Mouse (Mus musculus) ovary, postnatal 14 days (tissue): ENCODE measurements around the gene Mrpl20.
"Not testable (repeated sequence)": the region's sequence is repeated elsewhere in the genome, so short reads cannot be mapped to it uniquely, and the experiment has no call there.

Experiments
- DNase-seq: peaks from one replicate; pipeline ENCODE4 v3.0.0; 2022; ENCODE audit warnings: low spot score

Mrpl20 gene

GRCm38 (mm10) chr4:155783486-155784080 lies 19.1 kb upstream of the Mrpl20 start:
- DNase-seq = no peak

- peak; percentile 76 for DNase-seq
Observed at GRCm38 (mm10) chr4:155784081-155784701, 18.5 kb upstream of the Mrpl20 start.

- no peak for DNase-seq
Observed at GRCm38 (mm10) chr4:155785246-155785645, 17.4 kb upstream of the Mrpl20 start.

GRCm38 (mm10) chr4:155785819-155786218 lies 16.9 kb upstream of the Mrpl20 start, which contains the start of gene Tmem88b:
Gene Tmem88b, minus strand, starts transcription at chr4:155785874.
- DNase-seq = no peak

GRCm38 (mm10) chr4:155788300-155788699 lies 14.4 kb upstream of the Mrpl20 start:
- no peak for DNase-seq

GRCm38 (mm10) chr4:155788833-155789232 lies 13.8 kb upstream of the Mrpl20 start:
- not testable (repeated sequence) for DNase-seq

GRCm38 (mm10) chr4:155790021-155790489 lies 12.6 kb upstream of the Mrpl20 start, which contains the start of gene Ankrd65:
Gene Ankrd65, plus strand, starts transcription at chr4:155790439.
- no peak for DNase-seq

- DNase-seq = no peak
Observed at GRCm38 (mm10) chr4:155790650-155791161, 12.0 kb upstream of the Mrpl20 start.

GRCm38 (mm10) chr4:155791240-155791933 lies 11.3 kb upstream of the Mrpl20 start:
- DNase-seq = no peak

GRCm38 (mm10) chr4:155793730-155794129 lies 8.9 kb upstream of the Mrpl20 start:
- no peak for DNase-seq

GRCm38 (mm10) chr4:155802075-155802474 lies 603 bp upstream of the Mrpl20 start:
- no peak for DNase-seq

GRCm38 (mm10) chr4:155803340-155804041 lies 813 bp downstream of the Mrpl20 start:
- DNase-seq = peak; percentile 98

GRCm38 (mm10) chr4:155807841-155808240 lies 5.2 kb downstream of the Mrpl20 start:
- DNase-seq = no peak

GRCm38 (mm10) chr4:155811929-155812664 lies 9.4 kb downstream of the Mrpl20 start, which contains the start of gene Ccnl2:
Gene Ccnl2, plus strand, starts transcription at chr4:155812489.
- DNase-seq = peak; percentile 81

GRCm38 (mm10) chr4:155812665-155813181 lies 10.0 kb downstream of the Mrpl20 start:
- no peak for DNase-seq

GRCm38 (mm10) chr4:155817533-155817932 lies 14.9 kb downstream of the Mrpl20 start:
- no peak for DNase-seq

GRCm38 (mm10) chr4:155821025-155821424 lies 18.3 kb downstream of the Mrpl20 start:
- DNase-seq = no peak

- DNase-seq = no peak
Observed at GRCm38 (mm10) chr4:155823443-155823842, 20.8 kb downstream of the Mrpl20 start.

GRCm38 (mm10) chr4:155829866-155830265 lies 27.2 kb downstream of the Mrpl20 start:
- DNase-seq = no peak

- no peak for DNase-seq
Observed at GRCm38 (mm10) chr4:155830596-155830995, 27.9 kb downstream of the Mrpl20 start.

- DNase-seq = peak; percentile 95
Observed at GRCm38 (mm10) chr4:155831205-155831766, 28.6 kb downstream of the Mrpl20 start, which contains the start of gene Aurkaip1. Gene Aurkaip1, plus strand, starts transcription at chr4:155831272.
